Mouse (Mus musculus) limb, embryonic 14.5 days (tissue): ENCODE results near the gene Nxnl1. TPM values are rescaled to one million over a fixed set of nuclear protein-coding genes. Genes with fewer than 3 reads are reported as not detected.

ENCODE experiments used
- ATAC-seq: fragments of 200-750 bp; cut with Nextera tagmentation; 2 replicates; pipeline ENCODE4 v1.8.0; 2017; ENCODE audit warnings: low read depth, moderate number of reproducible peaks, moderate TSS enrichment; ENCODE audit not compliant: low FRiP score
- DNase-seq: peaks from one replicate; pipeline ENCODE4 v3.0.0-alpha.2; 2015; ENCODE audit warnings: low spot score
- H3K27ac ChIP-seq: fragments of 300-500 bp; sonication (generic); replicated peaks from 2 replicates; pipeline ENCODE4 v1.5.1; 2014; ENCODE audit warnings: low read depth, mild to moderate bottlenecking, low read length, moderate library complexity, mixed read lengths
- H3K27me3 ChIP-seq: fragments of 300-500 bp; sonication (generic); 2 replicates; pipeline ENCODE4 v1.6.1; 2014; ENCODE audit warnings: low read length, mixed read lengths; ENCODE audit not compliant: control insufficient read depth, insufficient read depth
- H3K36me3 ChIP-seq: fragments of 300-500 bp; sonication (generic); 2 replicates; pipeline ENCODE4 v1.6.1; 2014; ENCODE audit warnings: mild to moderate bottlenecking, low read length, moderate library complexity, mixed read lengths; ENCODE audit not compliant: control insufficient read depth, insufficient read depth
- H3K4me1 ChIP-seq: fragments of 300-500 bp; sonication (generic); 2 replicates; pipeline ENCODE4 v1.6.1; 2014; ENCODE audit warnings: antibody characterized with exemption, low read length, mixed read lengths; ENCODE audit not compliant: control insufficient read depth, insufficient read depth
- H3K4me2 ChIP-seq: fragments of 300-500 bp; sonication (generic); replicated peaks from 2 replicates; pipeline ENCODE4 v1.6.1; 2014; ENCODE audit warnings: low read depth, mild to moderate bottlenecking, low read length, moderate library complexity; ENCODE audit not compliant: severe bottlenecking
- H3K4me3 ChIP-seq: fragments of 300-500 bp; sonication (generic); replicated peaks from 2 replicates; pipeline ENCODE4 v1.5.1; 2014; ENCODE audit warnings: low read length
- H3K9ac ChIP-seq: fragments of 300-500 bp; sonication (generic); 2 replicates; pipeline ENCODE4 v1.6.1; 2014; ENCODE audit warnings: mild to moderate bottlenecking, low read depth, low read length, moderate library complexity; ENCODE audit not compliant: severe bottlenecking
- H3K9me3 ChIP-seq: fragments of 300-500 bp; sonication (generic); 2 replicates; pipeline ENCODE4 v1.6.1; 2016; ENCODE audit warnings: low read length; ENCODE audit not compliant: control insufficient read depth
- POLR2A ChIP-seq: fragments of 200-500 bp; IDR thresholded peaks from 2 replicates; pipeline ENCODE4 v1.8.0; 2012; ENCODE audit warnings: inconsistent platforms, mild to moderate bottlenecking, moderate library complexity, borderline replicate concordance; ENCODE audit not compliant: insufficient read depth, insufficient read length; ENCODE audit errors: extremely low read depth
- WGBS: fragments of 180-500 bp; shearing (Covaris S2); extraction: QIAGEN DNeasy Blood & Tissue Kit; methylation state at CpG from one replicate; pipeline ENCODE4 v1.1.7; 2014; 5-methylcytosine and 5-hydroxymethylcytosine counted together
- polyA plus RNA-seq, 2 experiments: library from polyadenylated mRNA; depleted of rRNA in 1 of 2; stranded (reverse) in 1 of 2; unstranded in 1 of 2; fragments of >200 nt; fragmentation: Nextera tagmentation in 1 of 2; extraction: Ambion mirVana in 1 of 2; gene quantifications; 2 replicates each; pipeline versions ENCODE4 v1.2.1 to v1.2.3; 2012 to 2014

Gene Nxnl1
- polyA plus RNA-seq, 2 experiments: not detected

DNA sequence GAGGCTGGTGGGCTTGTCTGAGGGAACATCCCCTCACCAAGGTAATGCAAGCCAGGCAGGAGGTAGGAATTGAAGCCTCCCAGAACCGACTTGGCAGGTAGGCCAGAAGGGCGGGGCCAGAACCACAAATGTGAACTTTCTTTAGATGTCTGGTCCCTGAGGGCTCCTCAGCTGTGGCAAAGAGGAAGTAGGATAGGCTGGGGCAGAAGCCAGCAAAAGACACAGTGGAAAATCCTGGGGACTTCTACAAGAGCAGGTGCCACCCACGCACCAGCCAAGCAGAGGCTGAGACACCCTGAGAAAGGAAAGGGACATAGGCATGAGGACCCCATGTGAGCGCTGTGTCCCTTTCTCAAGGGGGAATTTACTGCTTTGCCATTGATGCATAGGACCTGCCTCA lies 30.4 kb upstream of the Nxnl1 start:
- no peaks in the 10 kb centered on the region for H3K9me3 ChIP-seq
- ATAC-seq: no peak
- TF ChIP-seq POLR2A: no peak
- no peak overlapping the region for H3K9ac ChIP-seq
- peaks cover 6% of the 10 kb centered on the region for H3K4me1 ChIP-seq
- WGBS: 66% methylated on average over 4 of the region's 4 CpGs
- no peak overlapping the region for H3K4me3 ChIP-seq
- DNase-seq: no peak
- peaks cover 6% of the 10 kb centered on the region for H3K27me3 ChIP-seq
- H3K36me3 ChIP-seq: no peaks in the 10 kb centered on the region
- H3K4me2 ChIP-seq: no peak overlapping the region
- no peak overlapping the region for H3K27ac ChIP-seq

- H3K9ac ChIP-seq: no peak overlapping the region
- no peak overlapping the region for H3K27ac ChIP-seq
- H3K36me3 ChIP-seq: no peaks in the 10 kb centered on the region
- no peaks in the 10 kb centered on the region for H3K9me3 ChIP-seq
- DNase-seq (no peak), ATAC-seq (no peak)
- TF ChIP-seq POLR2A: no peak
- 57% methylated on average over 6 of the region's 6 CpGs for WGBS
- H3K27me3 ChIP-seq: peaks cover 2% of the 10 kb centered on the region
- H3K4me3 ChIP-seq: no peak overlapping the region
- H3K4me1 ChIP-seq: peaks cover 6% of the 10 kb centered on the region
- no peak overlapping the region for H3K4me2 ChIP-seq
Observed at GRCm38 (mm10) chr8:71596384-71596783, 30.0 kb upstream of the Nxnl1 start.

DNA sequence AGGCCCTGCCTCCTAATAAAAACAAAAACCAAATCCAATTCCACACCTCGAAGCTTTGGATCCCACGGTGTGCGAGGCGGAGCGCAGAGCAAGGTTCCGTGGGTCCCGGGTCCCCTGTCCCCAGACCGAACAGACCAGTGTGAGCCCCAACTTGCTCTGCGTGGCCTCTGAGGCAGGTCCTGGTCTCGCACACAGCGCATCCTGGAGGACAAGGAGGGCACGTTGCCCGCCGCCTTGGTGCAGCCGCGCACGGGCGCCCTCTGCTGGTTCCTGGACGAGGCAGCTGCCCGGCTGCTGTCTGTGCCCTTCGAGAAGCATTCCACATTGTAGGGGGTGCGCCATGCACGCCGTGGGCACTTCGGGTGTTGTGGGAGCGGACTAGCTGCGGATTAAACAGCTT lies 29.5 kb upstream of the Nxnl1 start:
- WGBS: 12% methylated on average over 24 of the region's 27 CpGs
- 0 out of 2 replicates have a peak overlapping the region, but pooled peaks have one; percentile 29 for H3K4me2 ChIP-seq

GRCm38 (mm10) chr8:71594324-71594722 lies 27.9 kb upstream of the Nxnl1 start:
- DNase-seq (no peak), ATAC-seq (no peak)
- Histone ChIP-seq H3K9ac (no peak overlapping the region), H3K4me3 (no peak overlapping the region), H3K36me3 (no peaks in the 10 kb centered on the region), H3K4me1 (peaks cover 9% of the 10 kb centered on the region), H3K9me3 (no peaks in the 10 kb centered on the region), H3K4me2 (no peak overlapping the region), H3K27ac (no peak overlapping the region), H3K27me3 (no peaks in the 10 kb centered on the region)
- WGBS: 95% methylated on average over 4 of the region's 4 CpGs
- no peak for TF ChIP-seq POLR2A

More for the DNA sequence above, 29.5 kb upstream of the Nxnl1 start:
- H3K27me3 ChIP-seq: no peaks in the 10 kb centered on the region
- ATAC-seq: peak; percentile 2; the same call in 1 of the 2 replicates
- no peak overlapping the region for H3K27ac ChIP-seq
- DNase-seq: peak; percentile 79
- H3K9me3 ChIP-seq: no peaks in the 10 kb centered on the region
- H3K36me3 ChIP-seq: no peaks in the 10 kb centered on the region
- H3K9ac ChIP-seq: no peak overlapping the region
- peaks cover 8% of the 10 kb centered on the region for H3K4me1 ChIP-seq
- TF ChIP-seq POLR2A: 0 out of 2 replicates have a peak, but pooled peaks have one; percentile 19
- H3K4me3 ChIP-seq: no peak overlapping the region

DNA sequence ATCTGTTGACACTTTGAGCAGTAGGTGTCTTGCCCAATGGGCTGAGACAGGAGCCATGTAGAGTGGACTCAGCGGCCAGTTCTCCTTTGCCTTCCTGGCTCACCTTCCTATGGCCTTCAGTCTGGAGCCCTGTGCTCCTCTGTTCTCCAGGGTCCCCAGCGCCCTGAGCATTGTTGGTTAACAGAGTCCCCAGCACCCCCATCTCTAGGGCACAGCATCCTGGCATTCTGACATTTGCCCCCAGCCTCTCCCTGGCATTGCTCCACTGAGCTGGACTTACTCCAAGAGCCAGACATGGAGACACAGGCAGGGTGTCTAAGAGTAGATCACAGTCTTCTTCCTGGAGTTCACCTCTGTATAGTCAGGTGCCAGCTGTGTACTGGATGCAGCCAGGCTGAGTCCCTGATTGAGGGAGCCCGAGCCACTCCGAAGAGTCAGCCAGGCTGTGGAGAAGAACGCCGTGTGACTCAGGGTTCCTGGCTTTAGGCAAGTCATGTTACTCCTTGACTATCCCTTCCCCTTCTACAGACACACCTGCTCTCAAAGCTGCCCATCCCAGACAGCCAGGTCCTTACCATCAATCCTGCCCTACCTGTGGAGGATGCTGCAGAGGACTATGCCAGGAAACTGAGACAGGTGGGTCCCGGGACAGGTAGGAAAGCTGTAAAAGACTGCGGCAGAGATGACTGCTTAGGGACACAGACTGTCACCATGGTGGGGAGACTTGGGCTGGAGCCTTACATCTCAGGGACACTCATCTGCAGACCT lies 27.3 kb upstream of the Nxnl1 start:
- H3K4me1 ChIP-seq: peaks cover 9% of the 10 kb centered on the region

More for the DNA sequence above, 27.3 kb upstream of the Nxnl1 start:
- no peaks in the 10 kb centered on the region for H3K36me3 ChIP-seq
- no peaks in the 10 kb centered on the region for H3K27me3 ChIP-seq
- no peak for ATAC-seq
- no peaks in the 10 kb centered on the region for H3K9me3 ChIP-seq
- 91% methylated on average over 8 of the region's 8 CpGs for WGBS
- no peak for TF ChIP-seq POLR2A
- no peak for DNase-seq
- no peak overlapping the region for H3K27ac ChIP-seq
- H3K4me3 ChIP-seq: 0 out of 2 replicates have a peak overlapping the region, but pooled peaks have one; percentile 69
- no peak overlapping the region for H3K4me2 ChIP-seq
- H3K9ac ChIP-seq: no peak overlapping the region
